Mouse (Mus musculus) liver, embryonic 14.5 days (tissue): ENCODE measurements around the gene Hcar2.

ENCODE experiments used
- CTCF ChIP-seq: IDR thresholded peaks from 2 replicates; pipeline ENCODE4 v1.5.1; 2016; ENCODE audit warnings: antibody characterized with exemption, low read depth, control low read depth
- EP300 ChIP-seq: IDR thresholded peaks from 2 replicates; pipeline ENCODE4 v1.6.1; 2016; ENCODE audit warnings: antibody characterized with exemption, low read depth

GRCm38 (mm10) chr5:123865365-123865764 lies at the start of gene Hcar2:
- no peak for TF ChIP-seq EP300
- TF ChIP-seq CTCF = no peak
